Mouse (Mus musculus) liver, adult 2 months (tissue): ENCODE measurements at regions not wholly inside any gene's neighbourhood (a gene's known extent, or its start where the extent isn't known, plus 50 kb on each side); places are given as distances from the start of the nearest gene placed in this dataset.

ENCODE experiments used
- DNase-seq: peaks from one replicate; pipeline ENCODE4 v3.0.0-alpha.2; 2011; ENCODE audit warnings: low read depth, low spot score; ENCODE audit errors: extremely low read depth
- H3K27ac ChIP-seq: fragments of 200-500 bp; replicated peaks from 2 replicates; pipeline ENCODE4 v1.5.1; 2012; ENCODE audit warnings: low read depth, mild to moderate bottlenecking, control low read depth, inconsistent platforms, low read length; ENCODE audit not compliant: insufficient read depth
- H3K27me3 ChIP-seq: fragments of 200-500 bp; 2 replicates; pipeline ENCODE4 v1.6.1; 2012; ENCODE audit warnings: mild to moderate bottlenecking, moderate library complexity, low read length, inconsistent platforms; ENCODE audit not compliant: control insufficient read depth, insufficient read depth
- H3K36me3 ChIP-seq: fragments of 200-500 bp; 2 replicates; pipeline ENCODE4 v1.6.1; 2012; ENCODE audit warnings: low read length, inconsistent platforms; ENCODE audit not compliant: control insufficient read depth, insufficient read depth
- H3K4me1 ChIP-seq: fragments of 200-500 bp; 2 replicates; pipeline ENCODE4 v1.6.1; 2011; ENCODE audit warnings: low read length; ENCODE audit not compliant: control insufficient read depth, insufficient read depth
- H3K4me3 ChIP-seq: fragments of 200-500 bp; 2 replicates; pipeline ENCODE4 v1.5.1; 2011; ENCODE audit warnings: low read depth, mild to moderate bottlenecking, control low read depth, low read length, moderate library complexity; ENCODE audit not compliant: insufficient read depth
- H3K79me2 ChIP-seq: fragments of 200-500 bp; 2 replicates; pipeline ENCODE4 v1.6.1; 2012; ENCODE audit warnings: inconsistent platforms, mild to moderate bottlenecking, low read length, moderate library complexity; ENCODE audit not compliant: control insufficient read depth, insufficient read depth
- H3K9ac ChIP-seq: fragments of 200-500 bp; 2 replicates; pipeline ENCODE4 v1.6.1; 2012; ENCODE audit warnings: low read depth, mild to moderate bottlenecking, control low read depth, inconsistent platforms, low read length
- CTCF ChIP-seq: fragments of 200-500 bp; IDR thresholded peaks from 2 replicates; pipeline ENCODE4 v1.5.1; 2011; ENCODE audit warnings: low read depth, low read length, control low read depth
- POLR2A ChIP-seq: fragments of 200-500 bp; IDR thresholded peaks from 2 replicates; pipeline ENCODE4 v1.6.1; 2011; ENCODE audit warnings: low read length, control low read depth; ENCODE audit not compliant: insufficient read depth; ENCODE audit errors: extremely low read depth
- WGBS: fragments of 180-500 bp; shearing (Covaris S2); methylation state at CpG from one replicate; pipeline ENCODE4 v1.1.7; 2018; 5-methylcytosine and 5-hydroxymethylcytosine counted together

GRCm38 (mm10) chr16:93456706-93457425, 147.0 kb downstream of the Setd4 start:
- no peak for TF ChIP-seq POLR2A
- no peak for TF ChIP-seq CTCF
- no peaks in the 10 kb centered on the region for H3K36me3 ChIP-seq
- H3K27me3 ChIP-seq: 0 out of 2 replicates have a peak, but pooled peaks cover 4% of the 10 kb centered on the region
- 0 out of 2 replicates have a peak, but pooled peaks cover 3% of the 10 kb centered on the region for H3K4me1 ChIP-seq
- H3K9ac ChIP-seq: no peak overlapping the region
- DNase-seq: peak; percentile 68
- 61% methylated on average over 17 of the region's 17 CpGs for whole genome bisulfite sequencing
- H3K27ac ChIP-seq: no peak overlapping the region
- H3K4me3 ChIP-seq: no peak overlapping the region
- H3K79me2 ChIP-seq: no peaks in the 10 kb centered on the region

GRCm38 (mm10) chr16:93454080-93454997, 149.5 kb downstream of the Setd4 start:
- Histone ChIP-seq H3K36me3 (no peaks in the 10 kb centered on the region), H3K27me3 (0 out of 2 replicates have a peak, but pooled peaks cover 3% of the 10 kb centered on the region)
- WGBS: 23% methylated on average over 8 of the region's 8 CpGs

GRCm38 (mm10) chr16:93453056-93453455, 150.8 kb downstream of the Setd4 start:
- TF ChIP-seq POLR2A (no peak), CTCF (no peak)
- WGBS: 76% methylated on average over 9 of the region's 9 CpGs
- Histone ChIP-seq H3K4me1 (0 out of 2 replicates have a peak, but pooled peaks cover 3% of the 10 kb centered on the region), H3K79me2 (no peaks in the 10 kb centered on the region), H3K36me3 (no peaks in the 10 kb centered on the region), H3K27ac (no peak overlapping the region), H3K27me3 (no peaks in the 10 kb centered on the region), H3K4me3 (no peak overlapping the region), H3K9ac (no peak overlapping the region)
- DNase-seq: no peak

More at GRCm38 (mm10) chr16:93454080-93454997, 149.5 kb downstream of the Setd4 start:
- Histone ChIP-seq H3K79me2 (no peaks in the 10 kb centered on the region), H3K27ac (no peak overlapping the region), H3K4me3 (no peak overlapping the region), H3K9ac (no peak overlapping the region), H3K4me1 (0 out of 2 replicates have a peak, but pooled peaks cover 3% of the 10 kb centered on the region)
- TF ChIP-seq CTCF (peak; percentile 96), POLR2A (no peak)
- DNase-seq: peak; percentile 62

- DNase-seq: no peak
- Histone ChIP-seq H3K27me3 (no peaks in the 10 kb centered on the region), H3K9ac (no peak overlapping the region), H3K4me1 (no peaks in the 10 kb centered on the region), H3K36me3 (no peaks in the 10 kb centered on the region), H3K79me2 (no peaks in the 10 kb centered on the region), H3K4me3 (no peak overlapping the region), H3K27ac (no peak overlapping the region)
- WGBS: 84% methylated on average over 6 of the region's 6 CpGs
- no peak for TF ChIP-seq POLR2A
- no peak for TF ChIP-seq CTCF
Measured at GRCm38 (mm10) chr16:93450896-93451295, 153.0 kb downstream of the Setd4 start.

GRCm38 (mm10) chr16:93449925-93450324, 153.9 kb downstream of the Setd4 start:
- Histone ChIP-seq H3K36me3 (no peaks in the 10 kb centered on the region), H3K27me3 (no peaks in the 10 kb centered on the region), H3K79me2 (no peaks in the 10 kb centered on the region), H3K4me1 (no peaks in the 10 kb centered on the region), H3K27ac (no peak overlapping the region), H3K4me3 (no peak overlapping the region), H3K9ac (no peak overlapping the region)
- no peak for DNase-seq
- TF ChIP-seq CTCF (no peak), POLR2A (no peak)
- 10% methylated on average over 3 of the region's 3 CpGs for WGBS
